In the genomic region with DNA sequence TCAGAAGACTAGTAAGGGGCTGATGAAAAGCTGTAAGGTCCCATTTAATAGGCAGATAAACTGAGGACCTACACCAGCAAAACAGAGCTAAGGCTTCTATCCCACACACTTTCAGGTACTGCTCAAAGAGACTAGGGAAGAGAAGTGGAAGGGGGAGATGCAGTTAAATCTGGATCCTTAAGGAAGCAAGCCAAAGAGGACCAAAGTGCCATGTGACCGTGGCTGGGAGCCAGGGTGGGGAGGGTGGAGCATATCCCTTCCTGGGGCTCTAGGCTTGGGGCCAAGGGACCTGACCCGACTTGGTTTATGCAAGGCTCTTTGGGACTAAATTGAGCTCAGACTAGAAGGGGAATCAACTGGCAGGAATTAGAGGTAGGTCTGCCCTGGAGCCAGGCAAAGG, we compare ENCODE assay signal across 1 mouse cellular context.
TF ChIP-seq lines count a peak whose summit lies in the region.

No protein-coding gene starts in this region.

TF ChIP-seq in MEL, 35 proteins besides CTCF, POLR2A, EP300 and RAD21:
- TF ChIP-seq ZC3H11A (IDR thresholded peaks at IDR 0.05; ENCODE audit: low read depth, low read length) = no peak
- TF ChIP-seq SMC3 (IDR thresholded peaks at IDR 0.05; ENCODE audit: low read depth, low read length) = no peak
- TF ChIP-seq JUND (IDR thresholded peaks at IDR 0.05; ENCODE audit: low read depth, low read length) = no peak
- peak; percentile 73 for TF ChIP-seq USF1 (IDR thresholded peaks at IDR 0.05; ENCODE audit: low read depth, low read length)
- no peak for TF ChIP-seq MEF2A (IDR thresholded peaks at IDR 0.05; ENCODE audit: extremely low read depth, insufficient replicate concordance, low read depth, low read length, poor library complexity, severe bottlenecking)
- TF ChIP-seq NELFE (IDR thresholded peaks at IDR 0.05; ENCODE audit: low read depth, low read length) = no peak
TF ChIP-seq in MEL: peak in this region for 1.
